Mouse (Mus musculus): ENCODE measurements around the gene Ghr. TPM values are rescaled to one million over a fixed set of nuclear protein-coding genes. Genes with fewer than 3 reads are reported as not detected.

Ghr gene
- polyA plus RNA-seq, 2 experiments from 2014 or later, result 0.10 to 0.78 TPM

DNA sequence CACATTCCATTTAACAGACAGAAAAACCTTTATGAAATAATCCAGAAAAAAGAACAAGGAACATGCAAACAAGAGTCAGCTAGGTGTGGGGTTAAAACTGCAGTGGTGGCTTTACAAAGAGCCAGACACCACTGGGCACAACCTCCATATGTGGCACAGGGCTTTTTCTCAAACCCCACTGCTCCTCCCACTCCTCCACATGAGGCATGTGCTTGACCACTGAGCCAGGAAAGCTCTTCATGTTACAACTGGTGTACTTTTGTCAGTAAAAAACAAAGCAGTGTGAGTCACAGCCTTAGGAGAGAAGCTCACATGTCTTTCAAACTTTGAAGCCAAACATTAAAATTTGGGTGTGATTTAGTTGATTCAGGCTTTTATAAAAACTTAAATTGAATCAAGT is 302.1 kb downstream of the Ghr start:
- ATAC-seq, result no peak

DNA sequence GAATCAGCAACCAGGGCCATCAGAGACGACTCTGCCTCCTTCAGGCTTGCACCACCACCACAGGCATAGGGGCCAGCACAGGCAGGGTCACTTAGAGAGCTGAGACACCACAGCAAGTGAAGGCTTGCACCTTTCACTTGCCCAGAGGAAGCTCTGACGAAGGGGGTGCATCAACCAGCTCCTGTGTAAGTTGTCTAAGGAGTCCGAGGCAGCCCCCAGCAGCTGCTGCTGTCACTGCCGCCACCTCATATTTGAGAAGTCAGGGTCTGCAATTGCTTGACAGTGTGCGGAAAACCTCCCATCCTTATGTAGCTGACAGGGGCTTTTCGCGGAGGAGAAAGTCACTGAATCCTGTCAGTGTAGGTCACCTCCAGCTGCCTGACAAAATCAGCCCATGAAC is 304.1 kb downstream of the Ghr start:
- no peak for ATAC-seq

DNA sequence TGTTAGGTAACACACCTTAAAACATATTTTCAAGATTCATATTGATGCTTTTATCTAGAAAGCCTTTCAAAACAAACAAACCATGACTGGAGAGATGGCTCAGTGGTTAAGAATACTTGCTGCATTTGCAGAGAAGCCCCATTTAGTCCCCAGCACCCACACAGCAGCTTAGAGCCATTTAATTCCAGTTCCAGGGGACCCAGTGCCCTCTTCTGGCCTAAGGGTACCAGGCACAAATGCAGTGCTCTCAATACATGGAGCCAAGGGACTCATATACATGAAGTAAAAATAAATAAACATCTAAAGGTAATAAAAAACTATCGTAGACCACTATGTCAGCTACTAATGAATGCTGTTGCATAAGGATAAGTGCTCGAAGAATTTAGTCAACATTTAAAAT is 305.9 kb downstream of the Ghr start:
- no peak for ATAC-seq

DNA sequence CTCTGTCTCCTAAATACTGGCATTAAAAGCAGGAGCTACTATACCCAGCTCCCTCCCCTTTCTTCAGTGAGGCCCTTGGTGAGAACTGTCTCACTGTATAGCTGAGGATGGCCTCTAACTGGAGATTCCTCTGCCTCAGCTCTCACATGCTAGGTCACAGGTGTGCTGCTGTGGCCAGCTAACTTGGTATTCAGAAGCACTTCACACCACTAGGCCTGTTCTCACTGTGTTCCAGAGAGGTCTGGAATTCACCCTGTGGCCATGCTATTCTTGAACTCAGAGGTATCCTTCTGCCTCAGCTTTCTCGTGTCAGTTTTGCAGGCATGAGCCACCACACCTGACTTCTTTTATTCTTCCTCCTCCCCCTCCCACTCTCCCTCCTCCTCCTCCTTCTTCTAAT is 310.1 kb downstream of the Ghr start:
- ATAC-seq, result no peak

DNA sequence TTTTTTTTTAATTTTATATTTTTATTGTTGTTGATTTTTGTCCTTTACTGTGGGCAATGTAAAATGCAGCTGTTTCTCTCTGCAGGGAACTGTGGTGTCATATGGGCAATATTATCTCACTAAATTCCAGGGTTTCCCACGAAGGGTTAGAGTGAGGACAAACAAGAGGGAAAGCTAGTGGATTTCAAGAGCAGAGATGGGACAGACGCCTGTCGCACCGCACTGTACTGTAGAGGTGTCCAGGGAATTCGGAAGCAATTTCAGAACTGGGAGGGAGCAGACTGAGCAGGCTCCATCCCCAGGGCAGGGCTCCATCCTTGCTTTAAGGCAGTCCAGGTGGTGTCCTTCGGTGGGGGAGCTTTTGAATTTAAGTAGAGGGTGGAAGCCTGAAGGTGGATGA is 312.1 kb downstream of the Ghr start:
- peak; percentile 1 for ATAC-seq

DNA sequence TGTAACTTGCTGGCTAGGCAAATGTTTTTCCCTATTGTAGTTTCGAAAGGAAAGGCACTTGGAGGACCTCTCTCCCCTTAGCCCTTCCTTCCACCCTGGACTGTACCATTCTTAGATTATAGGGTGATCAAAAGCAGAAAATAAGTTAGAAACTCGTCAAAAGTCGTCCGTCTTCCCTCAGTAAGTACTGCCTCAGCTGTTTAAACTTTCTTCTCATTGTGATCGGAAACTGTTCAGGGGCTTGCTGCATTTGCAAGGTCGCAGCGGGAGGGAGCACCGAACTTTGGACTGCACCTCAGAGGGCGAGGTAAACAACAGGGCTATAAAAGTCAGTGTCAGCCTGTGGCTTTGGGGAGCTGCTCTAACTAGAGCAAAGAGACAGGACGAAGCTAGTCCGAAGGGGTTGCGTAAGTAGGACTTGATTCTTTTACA is 312.6 kb downstream of the Ghr start:
- ATAC-seq, result peak; percentile 73

DNA sequence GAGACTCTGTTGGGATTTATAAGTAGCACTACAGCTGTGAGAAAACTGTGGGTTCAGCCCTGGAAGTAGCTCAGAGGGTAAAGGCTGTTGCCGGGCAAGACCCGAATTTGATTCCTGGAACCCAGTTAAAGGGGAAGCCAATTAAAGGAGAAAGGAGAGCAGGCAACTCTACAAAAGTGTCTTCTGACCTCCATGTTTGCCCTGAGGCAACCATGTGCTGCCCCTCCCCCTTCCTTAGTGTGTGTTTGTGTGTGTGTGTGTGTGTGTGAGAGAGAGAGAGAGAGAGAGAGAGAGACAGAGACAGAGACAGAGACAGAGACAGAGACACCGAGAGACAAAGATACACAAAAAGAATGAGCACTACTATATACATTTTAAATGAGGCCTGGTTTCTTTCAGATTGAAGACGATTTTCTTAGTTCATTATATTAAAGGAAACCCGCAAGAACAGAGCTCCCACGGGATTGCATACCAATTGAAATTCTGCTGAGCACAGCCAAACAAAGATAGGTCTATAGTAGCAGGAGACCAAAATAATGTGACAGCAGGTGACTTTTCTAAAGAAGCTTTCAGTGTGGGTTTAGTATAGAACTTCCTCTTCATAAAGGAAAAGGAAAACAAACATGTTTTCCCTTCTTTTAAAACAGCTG is 313.2 kb downstream of the Ghr start:
- ATAC-seq, result no peak

DNA sequence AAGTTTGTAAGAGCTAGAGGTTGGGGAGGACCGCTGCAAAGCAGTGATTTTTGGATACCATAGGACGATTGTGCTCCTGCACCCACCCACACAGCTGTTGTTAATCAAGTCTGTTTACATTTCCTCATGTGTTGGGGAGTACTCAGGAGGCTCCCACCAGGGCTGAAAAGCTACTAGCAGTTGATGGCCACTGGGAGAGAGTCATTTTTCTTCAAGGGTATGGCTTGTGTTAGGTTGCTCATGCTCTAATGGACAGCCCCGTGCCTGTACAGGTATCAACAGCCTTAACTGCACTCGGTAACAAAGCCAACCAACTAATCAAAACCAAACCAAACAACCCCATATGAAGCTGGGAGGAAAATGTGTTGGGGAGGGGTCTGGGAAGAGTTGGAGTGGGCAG is 313.8 kb downstream of the Ghr start:
- ATAC-seq, result no peak

DNA sequence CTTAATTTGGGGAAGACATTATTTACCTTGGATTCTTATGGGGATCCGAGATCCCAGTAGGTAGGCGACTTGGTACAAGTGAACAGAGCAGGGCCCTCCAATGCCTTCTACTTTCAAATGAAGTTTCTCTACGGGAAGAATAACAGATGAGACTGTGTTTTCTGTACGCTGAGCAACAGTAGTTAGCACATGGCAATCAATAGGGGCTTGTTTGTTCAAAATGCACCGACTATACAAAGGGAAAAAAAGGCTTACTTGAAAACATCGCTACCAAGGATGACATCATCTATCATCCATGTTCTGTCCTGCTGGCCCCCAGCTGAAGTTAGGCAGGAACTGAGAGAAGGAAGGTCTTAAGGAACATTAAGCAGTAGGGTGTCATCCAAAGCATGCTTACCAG is 315.0 kb downstream of the Ghr start, which contains the start of gene Selenop:
Gene Selenop, plus strand, starts transcription at position 301 of the 400 bp plus-strand sequence.
- ATAC-seq, result no peak

Measured in activated CD4-positive, CD25-positive, alpha-beta regulatory T cell, adult 4 months (primary cell).